Mouse (Mus musculus) CD4-positive, CD25-positive, alpha-beta regulatory T cell, adult 2 months (primary cell): ENCODE measurements at regions not wholly inside any gene's neighbourhood (a gene's known extent, or its start where the extent isn't known, plus 50 kb on each side); places are given as distances from the start of the nearest gene placed in this dataset.

Experiments used
- DNase-seq: peaks from one replicate; pipeline ENCODE4 v3.0.0-alpha.2; 2012; ENCODE audit warnings: low read depth, low spot score

- DNase-seq = no peak
Measured at GRCm38 (mm10) chr7:136161526-136161925, 445.4 kb upstream of the Mki67 start.

DNA sequence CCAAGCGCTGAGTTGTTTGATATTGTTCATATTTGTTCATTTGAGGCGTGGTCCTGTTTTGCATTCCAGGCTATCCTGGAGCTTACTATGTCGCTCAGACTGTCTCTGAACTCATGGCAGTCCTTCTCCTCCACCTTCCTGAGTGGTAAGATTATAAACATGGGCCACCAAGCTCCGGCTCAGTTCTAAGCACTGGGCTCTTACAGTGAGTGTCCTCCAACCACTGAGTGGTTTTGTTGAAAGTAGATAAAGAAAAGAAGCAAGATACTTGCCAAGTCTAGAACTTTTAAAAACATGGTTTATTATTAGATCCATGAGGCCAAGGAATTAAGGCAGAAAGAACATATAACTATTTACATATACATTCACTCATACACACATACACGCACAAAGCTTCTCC, 448.7 kb upstream of the Mki67 start:
- no peak for DNase-seq

DNA sequence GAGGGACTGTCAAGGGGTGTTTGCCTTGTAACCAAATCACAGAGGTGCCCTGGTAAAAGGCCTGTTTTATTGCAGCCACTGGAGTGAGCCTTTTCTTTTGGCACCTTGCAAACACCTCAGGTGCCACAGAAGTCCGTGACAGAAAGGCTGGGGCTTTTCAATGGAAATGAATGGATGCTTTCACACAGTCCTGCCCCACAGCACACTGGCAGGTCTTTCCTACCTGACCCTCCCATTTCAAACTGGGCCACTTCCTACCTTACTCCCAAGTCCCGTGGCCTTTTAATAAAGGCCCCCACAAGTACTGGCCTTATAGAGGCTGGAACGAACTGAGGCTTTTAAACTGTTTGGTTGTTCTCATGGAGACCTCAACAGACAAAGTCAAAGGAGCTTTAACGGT, 453.1 kb upstream of the Mki67 start:
- no peak for DNase-seq

GRCm38 (mm10) chr7:136176373-136176772, 460.2 kb upstream of the Mki67 start:
- no peak for DNase-seq

- DNase-seq = no peak
Measured at GRCm38 (mm10) chr7:136180996-136181395, 464.8 kb upstream of the Mki67 start.

DNA sequence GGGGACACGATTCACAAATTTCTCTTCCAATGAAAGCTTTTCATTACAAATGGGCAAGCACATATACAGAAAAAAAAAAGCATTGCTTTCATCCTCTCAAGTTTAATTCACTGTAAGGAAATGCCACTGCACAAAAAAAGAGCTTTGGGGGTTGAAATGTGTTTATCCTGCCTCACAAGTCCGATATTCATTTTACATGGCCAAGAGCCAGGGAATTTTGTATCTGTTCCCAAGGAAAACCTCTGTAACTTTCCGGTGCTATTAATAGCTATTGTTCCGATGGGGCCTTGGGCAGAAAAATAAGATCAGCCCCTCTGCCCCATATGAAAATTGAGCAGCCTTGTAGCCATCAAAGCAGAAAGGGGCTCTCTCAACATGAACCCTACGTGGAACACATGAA, 465.9 kb upstream of the Mki67 start:
- DNase-seq = no peak

DNA sequence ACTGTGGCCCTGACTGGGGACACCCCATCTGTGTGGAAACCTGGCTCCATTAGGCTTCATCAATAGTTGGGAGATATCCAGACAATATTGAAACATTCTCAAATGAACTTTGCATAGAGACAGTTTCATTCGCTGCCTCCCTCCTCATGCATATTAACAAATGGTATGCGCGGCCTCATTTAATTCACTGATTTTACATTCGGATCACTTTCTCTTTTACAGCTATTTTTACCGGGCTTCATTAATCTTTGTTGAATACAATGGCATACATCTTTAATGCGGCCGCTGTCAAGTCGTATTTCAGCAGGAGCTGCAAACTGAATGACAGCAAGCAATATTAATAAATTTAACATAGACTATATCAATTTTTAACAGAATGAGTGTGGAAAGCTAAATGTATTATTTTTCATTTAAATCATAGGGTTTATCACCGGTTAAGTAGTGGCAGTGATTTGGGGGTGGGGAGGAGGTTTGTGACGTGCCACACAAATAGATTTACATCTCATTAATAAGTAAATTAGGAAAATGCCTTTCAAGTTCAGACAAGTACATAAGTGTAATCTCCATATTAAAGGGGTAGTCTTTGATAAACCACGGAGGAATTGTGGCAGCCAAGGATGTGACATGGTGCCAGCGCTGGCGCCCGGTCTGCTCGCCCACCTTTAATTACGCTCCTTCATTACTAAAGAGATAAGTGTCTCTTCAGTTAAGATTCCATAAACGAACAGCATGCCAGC, 480.4 kb upstream of the Mki67 start:
- DNase-seq = no peak

GRCm38 (mm10) chr7:136208879-136209278, 492.7 kb upstream of the Mki67 start:
- no peak for DNase-seq

DNA sequence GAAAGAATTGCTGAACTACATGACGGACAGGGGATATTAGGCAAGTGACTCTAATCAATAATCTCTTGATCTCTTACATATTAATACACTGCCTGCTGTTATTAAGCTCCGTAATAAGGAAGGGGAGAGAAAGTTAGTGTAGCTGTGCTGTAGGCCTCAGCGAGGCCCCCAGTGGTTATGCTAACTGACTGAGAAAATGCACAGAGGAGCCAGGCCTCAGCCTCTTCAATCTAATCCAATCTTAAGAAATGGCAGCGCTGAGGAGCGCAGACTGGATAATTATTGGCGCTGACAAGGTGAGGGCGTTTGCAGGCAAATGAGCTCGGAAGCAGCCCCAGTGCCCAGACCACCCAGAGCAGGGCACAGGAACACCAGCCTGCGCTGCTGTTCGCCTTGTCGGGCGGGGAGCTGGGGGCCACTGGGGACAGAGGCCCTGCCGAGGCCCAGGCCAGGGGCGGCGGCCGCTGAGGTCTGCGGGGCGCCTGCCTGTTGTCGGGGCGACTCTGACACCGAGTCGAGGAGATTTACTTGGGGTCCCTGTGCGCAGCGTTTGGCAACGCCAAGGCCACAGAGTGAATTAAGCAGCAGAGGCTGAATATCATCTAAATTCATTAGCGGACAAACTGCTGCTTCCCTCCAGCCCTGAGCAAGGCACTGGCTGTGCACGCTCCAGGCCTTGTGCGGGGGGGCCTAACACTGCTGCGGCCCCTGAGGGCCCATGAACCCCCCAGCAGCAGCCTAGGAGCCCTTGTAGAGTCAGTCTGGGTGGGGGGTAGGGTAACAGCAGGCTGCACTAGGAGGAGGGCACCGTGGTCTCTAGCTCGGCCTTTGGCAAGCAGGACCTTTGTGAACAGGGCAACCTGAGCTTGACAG, 493.4 kb upstream of the Mki67 start:
- no peak for DNase-seq

DNA sequence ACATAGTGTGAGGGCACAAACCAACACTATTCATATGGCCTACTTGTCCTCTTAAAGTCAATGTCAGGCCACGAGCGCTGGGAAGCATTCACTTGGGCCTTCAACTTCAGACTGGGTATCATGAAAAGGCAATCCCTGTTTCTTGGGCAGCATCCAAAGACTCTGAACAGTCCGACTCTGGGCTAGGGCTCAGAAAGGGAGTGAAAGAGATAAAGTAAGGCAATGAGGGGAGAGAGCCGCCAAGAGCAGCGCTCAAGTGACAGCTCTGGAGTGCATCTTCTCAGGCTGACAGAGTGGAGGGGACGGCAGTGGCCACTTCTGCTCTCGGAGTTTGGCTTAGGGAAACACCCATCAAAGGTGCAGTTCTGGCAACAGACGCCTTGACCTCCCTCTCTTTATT, 496.3 kb upstream of the Mki67 start:
- no peak for DNase-seq

GRCm38 (mm10) chr7:136213057-136213961, 497.1 kb upstream of the Mki67 start:
- no peak for DNase-seq

DNA sequence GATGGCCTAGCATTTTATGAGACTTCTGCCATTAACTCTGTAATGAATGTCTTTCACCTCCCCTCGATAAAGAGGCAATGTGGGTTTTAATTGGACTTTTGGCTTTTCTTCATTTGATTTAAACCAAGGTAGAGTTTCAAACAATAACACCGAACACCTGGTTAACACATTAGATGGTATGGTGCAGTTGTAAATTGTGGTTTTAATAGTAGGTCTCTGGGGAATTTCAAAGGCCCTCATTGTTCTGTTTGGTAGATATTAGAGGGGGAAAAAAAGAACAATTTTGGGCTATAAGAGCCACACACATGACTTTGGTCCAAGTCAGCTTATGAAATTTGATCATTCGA, 497.8 kb upstream of the Mki67 start:
- DNase-seq = no peak

DNA sequence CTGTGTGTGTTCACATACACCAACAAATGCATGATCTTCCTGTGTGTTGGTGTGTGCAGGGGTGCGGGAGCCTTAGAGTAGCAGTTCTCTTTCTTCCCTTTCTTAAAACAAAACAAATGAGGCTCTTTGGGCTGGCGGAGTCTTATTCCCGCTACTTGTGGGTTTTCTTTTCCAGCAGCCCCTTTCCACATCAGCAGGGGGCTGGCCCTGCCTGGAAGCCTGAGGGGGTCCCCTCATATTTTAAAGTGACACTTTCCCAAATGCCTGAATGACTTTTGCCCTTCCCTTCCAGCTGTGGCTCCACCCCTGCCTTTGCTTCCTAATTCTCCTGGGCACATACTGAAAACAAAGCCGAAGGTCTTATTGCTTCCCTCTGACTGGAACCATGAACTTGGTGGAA, 498.3 kb upstream of the Mki67 start:
- DNase-seq = no peak

DNA sequence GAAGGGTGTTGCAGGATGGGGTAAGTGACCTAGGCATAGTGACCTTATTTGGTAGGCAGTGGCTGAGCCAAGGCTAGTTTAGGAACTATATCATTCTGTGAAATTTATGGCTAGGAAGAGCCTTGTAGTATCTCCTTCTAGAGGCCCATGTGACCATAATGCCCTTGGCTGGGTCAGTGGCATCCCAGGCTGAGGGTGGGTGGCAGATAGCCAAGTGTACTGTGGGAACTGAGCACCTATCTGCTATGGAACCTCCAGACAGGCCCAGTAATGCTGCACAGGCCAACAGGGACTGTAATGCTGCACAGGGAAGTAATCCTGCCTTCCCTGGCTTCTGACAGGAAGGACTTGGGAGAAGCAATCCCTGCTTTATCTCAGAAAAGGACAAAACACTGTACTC, 500.6 kb upstream of the Mki67 start:
- DNase-seq = no peak

- DNase-seq = no peak
Measured at GRCm38 (mm10) chr7:136219564-136220244, 503.5 kb upstream of the Mki67 start.

DNA sequence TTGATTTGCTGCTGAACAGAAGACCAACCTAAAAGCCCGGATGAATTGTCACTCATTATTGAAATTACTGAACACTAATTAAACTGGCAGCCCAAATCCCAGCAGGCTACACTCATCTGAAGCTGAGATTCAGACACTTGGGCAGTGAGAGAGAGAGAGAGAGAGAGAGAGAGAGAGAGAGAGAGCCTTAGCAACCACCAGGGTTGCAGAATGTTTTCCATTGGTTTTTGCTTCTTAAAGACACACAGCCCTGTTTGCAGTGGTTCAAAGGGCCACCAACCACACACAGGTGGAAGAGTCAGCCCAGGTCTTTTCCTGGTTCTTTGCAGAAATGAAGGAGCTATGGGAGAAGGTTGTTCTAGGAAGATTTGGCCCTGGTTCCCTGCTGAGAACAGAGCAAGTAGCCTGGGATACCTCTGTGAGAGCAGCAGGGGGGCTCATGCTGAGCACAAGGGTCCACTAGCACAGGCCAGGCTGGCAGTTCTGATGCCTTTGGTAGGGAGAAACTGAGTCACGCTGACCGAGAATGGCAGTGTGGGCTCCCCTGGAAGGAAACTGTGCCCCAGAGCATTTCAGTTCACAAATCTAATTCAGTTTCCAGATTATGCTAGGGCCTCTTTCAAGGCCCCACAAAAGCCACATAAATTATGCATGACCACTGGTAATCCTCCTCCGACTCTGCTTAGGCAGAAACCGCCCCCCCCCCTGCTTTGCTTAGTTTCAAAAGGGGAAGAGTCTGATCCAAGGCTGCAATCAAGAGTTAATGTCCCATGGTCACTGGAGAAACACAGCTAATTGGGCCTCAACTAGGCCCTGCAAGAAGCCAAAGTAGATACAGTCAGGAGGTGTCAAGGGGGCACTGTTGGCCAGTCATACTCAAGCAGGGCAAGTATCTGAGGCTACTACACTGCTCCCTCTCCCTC, 504.3 kb upstream of the Mki67 start:
- DNase-seq = no peak

DNA sequence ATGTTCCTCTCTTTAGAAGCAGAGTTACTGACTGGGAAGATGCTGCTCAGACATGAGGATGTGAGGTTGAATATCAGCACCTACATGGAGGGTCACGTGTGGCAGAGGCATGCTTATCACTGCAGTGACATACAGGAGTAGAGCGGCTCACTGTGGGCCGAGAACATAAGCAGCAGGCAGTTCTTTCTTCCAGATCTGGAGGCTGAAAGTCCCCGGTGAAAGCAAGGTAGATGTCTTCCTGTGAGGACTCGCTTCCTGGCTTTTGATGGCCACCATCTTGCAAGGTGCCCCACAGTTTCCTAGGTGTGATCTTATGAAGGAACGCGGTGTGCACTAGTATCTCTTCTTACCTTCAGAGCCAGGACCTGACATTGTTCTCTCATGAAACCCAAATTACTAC, 505.5 kb upstream of the Mki67 start:
- DNase-seq = no peak

DNA sequence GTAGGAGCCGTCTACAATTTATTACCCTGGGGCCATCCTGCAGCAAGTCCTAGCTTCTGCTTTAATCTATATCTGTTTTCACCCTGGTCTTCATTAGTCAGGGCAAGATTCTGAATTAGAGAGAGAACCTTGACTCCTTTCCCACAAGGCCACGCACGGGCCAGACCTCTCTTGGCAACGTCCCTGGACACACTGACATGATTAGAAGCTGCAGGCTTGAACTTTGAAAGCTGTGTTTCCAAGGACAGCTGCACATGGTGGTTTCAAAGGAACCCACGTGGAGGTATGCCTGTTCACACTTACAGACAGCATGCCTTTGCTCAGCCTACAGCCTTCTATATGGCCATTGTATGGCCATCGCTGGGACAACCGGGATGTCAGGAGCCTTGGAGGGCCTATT, 509.9 kb upstream of the Mki67 start:
- DNase-seq = no peak

DNA sequence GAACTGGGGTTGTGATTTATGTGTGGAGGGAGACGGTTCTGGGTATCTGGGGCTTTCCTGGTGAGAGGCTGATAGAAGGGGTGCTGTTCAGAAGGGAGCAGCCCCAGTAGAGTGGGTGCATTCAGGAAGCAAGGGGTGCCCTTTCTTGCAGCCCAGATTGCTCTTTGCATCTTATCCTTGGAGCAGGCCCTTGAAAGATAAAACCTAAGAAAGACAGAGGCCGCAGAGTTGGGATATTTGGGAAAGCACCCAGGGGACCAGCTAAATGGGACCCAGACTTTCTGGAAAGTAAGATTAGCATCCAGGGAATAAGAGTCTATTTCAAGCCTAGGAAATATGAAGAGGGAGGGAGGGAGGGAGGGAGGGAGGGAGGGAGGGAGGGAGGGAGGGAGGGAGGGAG, 512.2 kb upstream of the Mki67 start:
- DNase-seq = no peak

DNA sequence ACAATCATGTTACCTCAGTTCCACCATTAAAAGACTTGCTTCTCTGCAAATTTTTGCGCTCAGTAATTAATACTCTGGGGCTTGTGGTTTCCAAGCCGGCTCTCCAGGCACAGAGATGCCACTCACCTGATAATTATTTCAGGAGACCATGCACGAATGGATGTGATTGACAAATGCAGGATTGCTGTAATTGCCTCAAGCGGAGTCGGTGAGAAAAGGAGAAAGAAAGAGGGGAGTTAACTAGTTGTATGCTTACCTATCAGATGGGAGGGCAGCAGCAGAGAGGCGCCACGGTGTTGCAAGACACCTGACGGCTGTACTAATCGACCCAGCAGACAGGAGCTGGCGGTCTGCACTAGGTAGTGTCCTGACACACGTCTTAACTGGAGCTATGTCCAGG, 513.4 kb upstream of the Mki67 start:
- DNase-seq = no peak

DNA sequence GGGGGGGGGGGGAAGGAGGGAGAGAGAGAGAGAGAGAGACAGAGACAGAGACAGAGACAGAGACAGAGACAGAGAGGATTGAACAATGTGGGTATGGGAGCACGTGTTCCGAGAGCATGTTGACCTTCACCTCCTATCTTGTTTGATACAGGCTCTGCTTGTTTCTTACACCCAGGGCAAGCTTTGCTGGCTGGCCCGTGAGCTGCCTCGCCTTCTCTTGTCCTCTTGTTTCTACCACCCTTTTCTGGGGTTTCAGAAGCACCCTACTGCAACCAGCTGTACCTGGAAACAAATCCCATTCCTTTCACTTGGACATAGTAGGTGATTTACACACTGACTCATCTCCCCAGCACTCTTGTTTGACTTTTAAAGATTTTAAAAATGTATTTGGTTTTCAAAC, 516.0 kb upstream of the Mki67 start:
- DNase-seq = no peak
